Mouse (Mus musculus) small intestine, adult 2 months (tissue): ENCODE data around the gene Dph6.

Experiments
- CTCF ChIP-seq: fragments of 200-500 bp; IDR thresholded peaks from 2 replicates; pipeline ENCODE4 v1.5.1; 2012; ENCODE audit warnings: low read depth, mild to moderate bottlenecking, control low read depth, inconsistent platforms, low read length, moderate library complexity, mixed read lengths; ENCODE audit not compliant: insufficient replicate concordance, insufficient read length; ENCODE audit errors: extremely low read depth
- POLR2A ChIP-seq: fragments of 200-500 bp; IDR thresholded peaks from 2 replicates; pipeline ENCODE4 v1.6.1; 2012; ENCODE audit warnings: low read depth, mild to moderate bottlenecking, control low read depth, inconsistent platforms, low read length, moderate library complexity

DNA sequence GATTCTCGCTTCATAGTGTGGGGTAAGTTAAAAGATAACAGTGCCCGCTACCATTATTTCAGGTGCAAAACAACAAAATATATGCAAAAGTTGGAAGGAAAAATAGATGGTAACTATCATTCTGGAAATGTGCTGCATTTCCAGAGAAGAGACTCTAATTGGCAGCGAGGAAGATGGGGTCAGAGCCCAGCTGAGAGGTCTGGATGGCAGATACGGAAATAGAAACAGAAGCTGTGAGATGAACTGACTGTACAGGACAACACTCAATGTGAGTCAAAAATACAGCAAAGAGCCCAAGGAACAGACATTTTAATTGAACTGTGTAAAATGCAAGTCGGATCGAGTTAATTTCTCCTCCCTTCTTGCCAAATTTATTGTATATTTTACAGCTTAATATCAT lies 114.3 kb downstream of the Dph6 start:
- TF ChIP-seq CTCF (no peak), POLR2A (no peak)
